Mouse (Mus musculus) embryonic facial prominence, embryonic 11.5 days (tissue): ENCODE measurements around the gene Pacrg. TPM values are rescaled to one million over a fixed set of nuclear protein-coding genes. Genes with fewer than 3 reads are reported as not detected.

Experiments
- ATAC-seq: fragments of 200-750 bp; cut with Nextera tagmentation; replicated peaks from 2 replicates; pipeline ENCODE4 v1.8.0; 2017; ENCODE audit warnings: low read depth; ENCODE audit not compliant: insufficient number of reproducible peaks, low FRiP score, low TSS enrichment
- DNase-seq: peaks from one replicate; pipeline ENCODE4 v3.0.0-alpha.2; 2015; ENCODE audit warnings: low spot score
- H3K27ac ChIP-seq: fragments of 300-500 bp; sonication (generic); replicated peaks from 2 replicates; pipeline ENCODE4 v1.5.1; 2014; ENCODE audit warnings: mild to moderate bottlenecking, low read depth, low read length, control low read depth
- H3K27me3 ChIP-seq: fragments of 300-500 bp; sonication (generic); 2 replicates; pipeline ENCODE4 v1.6.1; 2014; ENCODE audit warnings: mild to moderate bottlenecking, low read length, moderate library complexity, mixed read lengths; ENCODE audit not compliant: control insufficient read depth, insufficient read depth
- H3K36me3 ChIP-seq: fragments of 300-500 bp; sonication (generic); replicated peaks from 2 replicates; pipeline ENCODE4 v1.6.1; 2014; ENCODE audit warnings: low read depth, mild to moderate bottlenecking, low read length, moderate library complexity, mixed read lengths; ENCODE audit not compliant: control insufficient read depth, insufficient read depth
- H3K4me1 ChIP-seq: fragments of 300-500 bp; sonication (generic); 2 replicates; pipeline ENCODE4 v1.6.1; 2014; ENCODE audit warnings: low read length, mixed read lengths; ENCODE audit not compliant: control insufficient read depth, insufficient read depth
- H3K4me2 ChIP-seq: fragments of 300-500 bp; sonication (generic); 2 replicates; pipeline ENCODE4 v1.6.1; 2014; ENCODE audit warnings: low read depth, mild to moderate bottlenecking, control low read depth, low read length, moderate library complexity
- H3K4me3 ChIP-seq: fragments of 300-500 bp; sonication (generic); 2 replicates; pipeline ENCODE4 v1.5.1; 2014; ENCODE audit warnings: low read depth, low read length, control low read depth
- H3K9ac ChIP-seq: fragments of 300-500 bp; sonication (generic); replicated peaks from 2 replicates; pipeline ENCODE4 v1.6.1; 2014; ENCODE audit warnings: mild to moderate bottlenecking, control low read depth, low read length
- H3K9me3 ChIP-seq: fragments of 300-500 bp; sonication (generic); replicated peaks from 2 replicates; pipeline ENCODE4 v1.6.1; 2016; ENCODE audit warnings: mild to moderate bottlenecking, low read length, inconsistent platforms, mixed read lengths; ENCODE audit not compliant: control insufficient read depth
- WGBS: fragments of 180-500 bp; shearing (Covaris S2); extraction: QIAGEN DNeasy Blood & Tissue Kit; methylation state at CpG from one replicate; pipeline ENCODE4 v1.1.7; 2014; 5-methylcytosine and 5-hydroxymethylcytosine counted together
- polyA plus RNA-seq: library from polyadenylated mRNA; unstranded; fragments of >200 nt; fragmentation: Nextera tagmentation; extraction: Ambion mirVana; gene quantifications from 2 replicates; pipeline ENCODE4 v1.2.1, GENCODE M21; 2014

The Pacrg gene
- polyA plus RNA-seq, 1 experiment from 2014 or later = 3.0 TPM

DNA sequence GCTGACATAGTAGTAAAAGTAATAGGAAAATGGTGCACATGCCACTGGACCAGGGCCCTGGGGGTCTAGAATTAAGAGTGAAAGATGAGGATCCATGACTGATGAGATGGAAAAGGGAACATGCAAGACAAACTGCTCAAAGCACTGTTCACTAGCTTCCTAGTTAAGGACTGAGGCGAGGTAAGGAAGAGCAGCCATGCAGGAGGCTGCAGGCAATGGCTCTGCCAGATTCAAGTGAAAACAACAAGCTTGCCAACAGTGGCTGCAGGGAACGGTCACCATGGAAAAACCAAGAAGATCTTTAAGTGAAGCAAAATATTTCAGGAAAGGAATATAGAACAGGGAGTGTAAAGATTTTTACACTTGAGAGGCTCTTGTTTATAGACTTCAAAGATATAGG is 31.5 kb downstream of the Pacrg start:
- ATAC-seq (no peak), DNase-seq (no peak)
- 93% methylated on average over 2 of the region's 2 CpGs for WGBS
- H3K9ac ChIP-seq = no peak overlapping the region
- no peaks in the 10 kb centered on the region for H3K9me3 ChIP-seq
- no peaks in the 10 kb centered on the region for H3K27me3 ChIP-seq
- no peaks in the 10 kb centered on the region for H3K36me3 ChIP-seq
- H3K4me1 ChIP-seq = no peaks in the 10 kb centered on the region
- no peak overlapping the region for H3K27ac ChIP-seq
- no peak overlapping the region for H3K4me2 ChIP-seq
- no peak overlapping the region for H3K4me3 ChIP-seq

DNA sequence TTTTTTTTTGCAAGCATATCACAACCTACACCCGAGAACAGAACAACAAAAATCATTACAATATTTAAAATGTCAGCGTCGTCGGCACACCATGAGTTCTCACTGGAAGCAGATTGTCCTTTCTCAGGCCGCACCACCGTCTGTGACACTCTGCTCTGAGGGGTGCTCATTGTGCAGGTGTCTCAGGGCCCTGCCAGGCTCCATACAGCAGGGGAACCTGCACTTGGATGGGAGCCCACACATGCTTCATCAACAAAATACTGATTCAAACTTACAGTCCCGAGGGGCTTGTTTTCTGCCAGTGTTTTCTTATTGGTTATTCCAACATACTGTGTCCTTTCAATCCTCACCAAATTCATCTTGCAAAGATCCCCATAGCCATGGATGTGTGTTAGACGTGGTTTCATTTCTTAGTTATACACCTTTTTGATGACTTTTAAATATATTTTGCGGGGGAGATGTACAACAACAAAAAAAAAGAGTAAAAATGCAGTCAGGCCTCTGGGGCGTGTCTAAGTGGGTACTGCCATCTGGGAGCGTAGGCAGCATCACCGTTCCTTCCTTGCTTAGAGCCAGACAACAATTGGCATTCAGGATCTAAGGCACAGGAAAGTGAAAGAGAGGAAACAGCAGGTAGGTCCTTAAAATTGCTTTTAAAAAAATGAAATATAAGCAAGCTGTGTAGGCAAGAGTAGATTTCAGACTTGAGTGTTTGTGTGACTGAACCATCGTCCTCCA is 32.7 kb downstream of the Pacrg start:
- no peak for ATAC-seq

GRCm38 (mm10) chr17:10806692-10807091 is 33.4 kb downstream of the Pacrg start:
- no peak overlapping the region for H3K4me3 ChIP-seq
- WGBS = 66% methylated on average over 4 of the region's 4 CpGs
- H3K9me3 ChIP-seq = no peaks in the 10 kb centered on the region
- H3K4me2 ChIP-seq = no peak overlapping the region
- H3K4me1 ChIP-seq = no peaks in the 10 kb centered on the region
- DNase-seq (no peak), ATAC-seq (no peak)
- no peak overlapping the region for H3K9ac ChIP-seq
- H3K27ac ChIP-seq = no peak overlapping the region
- H3K36me3 ChIP-seq = no peaks in the 10 kb centered on the region
- H3K27me3 ChIP-seq = no peaks in the 10 kb centered on the region

More for the DNA sequence above, 32.7 kb downstream of the Pacrg start:
- Histone ChIP-seq H3K4me3 (no peak overlapping the region), H3K9ac (no peak overlapping the region), H3K36me3 (no peaks in the 10 kb centered on the region), H3K27ac (no peak overlapping the region), H3K4me2 (no peak overlapping the region), H3K27me3 (no peaks in the 10 kb centered on the region), H3K4me1 (no peaks in the 10 kb centered on the region), H3K9me3 (no peaks in the 10 kb centered on the region)
- 84% methylated on average over 13 of the region's 13 CpGs for WGBS
- DNase-seq = no peak

- H3K9ac ChIP-seq = no peak overlapping the region
- H3K27ac ChIP-seq = no peak overlapping the region; the same call in 1 of the 2 replicates
- no peaks in the 10 kb centered on the region for H3K36me3 ChIP-seq
- 54% methylated on average over 3 of the region's 3 CpGs for WGBS
- H3K4me3 ChIP-seq = no peak overlapping the region
- no peaks in the 10 kb centered on the region for H3K9me3 ChIP-seq
- DNase-seq (peak; percentile 54), ATAC-seq (no peak)
- H3K4me2 ChIP-seq = no peak overlapping the region
- H3K4me1 ChIP-seq = no peaks in the 10 kb centered on the region
- H3K27me3 ChIP-seq = no peaks in the 10 kb centered on the region
Measured at GRCm38 (mm10) chr17:10791661-10792060, 48.5 kb downstream of the Pacrg start.

DNA sequence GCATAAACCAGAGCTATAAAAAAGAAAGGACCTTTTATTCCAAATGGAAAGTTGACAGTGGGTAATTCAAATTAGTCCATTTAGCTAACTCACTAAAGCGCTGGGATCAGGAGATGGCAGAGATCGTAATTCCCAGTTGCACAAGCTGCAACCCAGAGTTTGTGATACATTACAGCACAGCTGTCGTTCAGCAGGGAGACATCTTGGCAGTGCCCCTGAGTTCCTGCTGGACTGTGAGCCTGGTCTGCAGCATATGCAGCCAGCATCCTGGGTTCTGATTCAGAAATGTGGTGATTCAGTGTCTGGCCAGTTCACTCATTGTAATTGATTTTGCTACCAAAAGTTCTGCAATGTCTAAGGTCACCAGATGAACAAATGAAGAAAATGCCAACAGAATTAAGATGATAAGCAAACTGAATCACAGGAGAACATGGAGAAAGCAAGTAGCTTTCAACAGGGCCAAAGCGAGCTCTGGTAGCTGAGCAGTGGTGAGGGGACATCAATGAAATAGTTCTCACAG is 55.6 kb downstream of the Pacrg start:
- ATAC-seq (no peak), DNase-seq (no peak)
- H3K27ac ChIP-seq = no peak overlapping the region
- H3K9ac ChIP-seq = no peak overlapping the region
- no peaks in the 10 kb centered on the region for H3K36me3 ChIP-seq
- H3K4me1 ChIP-seq = no peaks in the 10 kb centered on the region
- no peaks in the 10 kb centered on the region for H3K9me3 ChIP-seq
- no peaks in the 10 kb centered on the region for H3K27me3 ChIP-seq
- no peak overlapping the region for H3K4me3 ChIP-seq
- H3K4me2 ChIP-seq = no peak overlapping the region
- 77% methylated on average over 4 of the region's 4 CpGs for WGBS

- WGBS = 44% methylated on average over 10 of the region's 10 CpGs
- no peak for ATAC-seq
- no peak overlapping the region for H3K4me3 ChIP-seq
- no peaks in the 10 kb centered on the region for H3K27me3 ChIP-seq
- no peak overlapping the region for H3K9ac ChIP-seq
- no peak overlapping the region for H3K27ac ChIP-seq
- H3K9me3 ChIP-seq = no peaks in the 10 kb centered on the region
- H3K36me3 ChIP-seq = no peaks in the 10 kb centered on the region
- no peaks in the 10 kb centered on the region for H3K4me1 ChIP-seq
- DNase-seq = no peak
- H3K4me2 ChIP-seq = no peak overlapping the region
Measured at GRCm38 (mm10) chr17:10776503-10776902, 63.6 kb downstream of the Pacrg start.

- ATAC-seq (no peak), DNase-seq (no peak)
- Histone ChIP-seq H3K27ac (no peak overlapping the region), H3K27me3 (no peaks in the 10 kb centered on the region), H3K4me2 (no peak overlapping the region), H3K9ac (no peak overlapping the region), H3K9me3 (no peaks in the 10 kb centered on the region), H3K36me3 (no peaks in the 10 kb centered on the region), H3K4me3 (no peak overlapping the region), H3K4me1 (no peaks in the 10 kb centered on the region)
- WGBS = 76% methylated on average over 1 of the region's 1 CpGs
Measured at GRCm38 (mm10) chr17:10774468-10774867, 65.6 kb downstream of the Pacrg start.

GRCm38 (mm10) chr17:10772207-10772606 is 67.9 kb downstream of the Pacrg start:
- Histone ChIP-seq H3K4me3 (no peak overlapping the region), H3K36me3 (no peaks in the 10 kb centered on the region), H3K27ac (no peak overlapping the region), H3K9me3 (no peaks in the 10 kb centered on the region), H3K27me3 (no peaks in the 10 kb centered on the region), H3K4me2 (no peak overlapping the region), H3K9ac (no peak overlapping the region), H3K4me1 (no peaks in the 10 kb centered on the region)
- ATAC-seq = no peak
- no peak for DNase-seq
- WGBS = 66% methylated on average over 3 of the region's 3 CpGs
